Mouse (Mus musculus) brain, embryonic 14.5 days (tissue): ENCODE data around the gene Rnf169. TPM values are rescaled to one million over a fixed set of nuclear protein-coding genes. Genes with fewer than 3 reads are reported as not detected.

Experiments used
- DNase-seq: peaks from one replicate; pipeline ENCODE4 v3.0.0-alpha.2; 2011; ENCODE audit warnings: low read depth
- CTCF ChIP-seq: fragments of 200-500 bp; IDR thresholded peaks from 2 replicates; pipeline ENCODE4 v1.5.1; 2012; ENCODE audit warnings: inconsistent platforms, mild to moderate bottlenecking, moderate library complexity, borderline replicate concordance; ENCODE audit not compliant: insufficient read depth, insufficient read length; ENCODE audit errors: extremely low read depth
- POLR2A ChIP-seq: fragments of 200-500 bp; IDR thresholded peaks from 2 replicates; pipeline ENCODE4 v1.6.1; 2012; ENCODE audit warnings: mild to moderate bottlenecking, inconsistent platforms, borderline replicate concordance; ENCODE audit not compliant: poor library complexity, insufficient read depth, insufficient read length, severe bottlenecking; ENCODE audit errors: extremely low read depth
- polyA plus RNA-seq: library from polyadenylated mRNA; depleted of rRNA; stranded (reverse); fragments of >200 nt; gene quantifications from 2 replicates; pipeline ENCODE4 v1.2.3, GENCODE M21; 2012; rRNA removed

Gene Rnf169
- polyA plus RNA-seq: 6.8 and 10.1 TPM in 2 replicates

GRCm38 (mm10) chr7:99980132-99980591 is at the start of gene Rnf169:
Rnf169 (minus strand) TSS chr7:99980448.
- peak; percentile 88 for TF ChIP-seq POLR2A
- no peak for TF ChIP-seq CTCF
- DNase-seq: peak; percentile 98

GRCm38 (mm10) chr7:100029307-100029706 is 49.1 kb upstream of the Rnf169 start:
- peak; percentile 10 for DNase-seq
- TF ChIP-seq CTCF (peak; percentile 71), POLR2A (no peak)

GRCm38 (mm10) chr7:100027353-100027752 is 47.1 kb upstream of the Rnf169 start:
- TF ChIP-seq POLR2A: no peak
- no peak for TF ChIP-seq CTCF

GRCm38 (mm10) chr7:100017056-100017455 is 36.8 kb upstream of the Rnf169 start:
- TF ChIP-seq CTCF (no peak), POLR2A (no peak)
- no peak for DNase-seq

More at GRCm38 (mm10) chr7:100027353-100027752, 47.1 kb upstream of the Rnf169 start:
- no peak for DNase-seq

GRCm38 (mm10) chr7:100014123-100014600 is 33.9 kb upstream of the Rnf169 start:
- no peak for TF ChIP-seq CTCF
- TF ChIP-seq POLR2A: no peak
- no peak for DNase-seq

GRCm38 (mm10) chr7:100012515-100012914 is 32.3 kb upstream of the Rnf169 start:
- TF ChIP-seq CTCF (no peak), POLR2A (no peak)
- no peak for DNase-seq

GRCm38 (mm10) chr7:100012085-100012484 is 31.8 kb upstream of the Rnf169 start:
- DNase-seq: peak; percentile 68
- TF ChIP-seq POLR2A: no peak
- no peak for TF ChIP-seq CTCF

- TF ChIP-seq CTCF: no peak
- TF ChIP-seq POLR2A: no peak
- DNase-seq: no peak
Measured at GRCm38 (mm10) chr7:100010711-100011110, 30.5 kb upstream of the Rnf169 start.

- peak; percentile 71 for DNase-seq
- TF ChIP-seq CTCF (peak; percentile 89), POLR2A (no peak)
Measured at GRCm38 (mm10) chr7:100009640-100010039, 29.4 kb upstream of the Rnf169 start.

GRCm38 (mm10) chr7:100008765-100009164 is 28.5 kb upstream of the Rnf169 start:
- TF ChIP-seq POLR2A (no peak), CTCF (no peak)

GRCm38 (mm10) chr7:100006411-100006810 is 26.2 kb upstream of the Rnf169 start:
- TF ChIP-seq POLR2A (no peak), CTCF (no peak)
- DNase-seq: no peak

More at GRCm38 (mm10) chr7:100008765-100009164, 28.5 kb upstream of the Rnf169 start:
- no peak for DNase-seq

- peak; percentile 78 for DNase-seq
- TF ChIP-seq POLR2A (no peak), CTCF (no peak)
Measured at GRCm38 (mm10) chr7:100005790-100006189, 25.5 kb upstream of the Rnf169 start, which contains the start of gene Chrdl2. Chrdl2 (plus strand) TSS chr7:100006172.

- DNase-seq: no peak
- TF ChIP-seq CTCF: peak; percentile 49; the same call in 1 of the 2 replicates
- no peak for TF ChIP-seq POLR2A
Measured at GRCm38 (mm10) chr7:100003781-100004180, 23.5 kb upstream of the Rnf169 start.
